Mouse (Mus musculus) thymus, postnatal 0 days (tissue): ENCODE results near the gene Tpst2. TPM values are rescaled to one million over a fixed set of nuclear protein-coding genes. Genes with fewer than 3 reads are reported as not detected.

Experiments
- DNase-seq: peaks from one replicate; pipeline ENCODE4 v3.0.0-alpha.2; 2015; ENCODE audit warnings: low spot score
- polyA plus RNA-seq: library from polyadenylated mRNA; unstranded; fragments of >200 nt; fragmentation: Nextera tagmentation; extraction: Ambion mirVana; gene quantifications from 2 replicates; pipeline ENCODE4 v1.2.1, GENCODE M21; 2015

Gene Tpst2
- polyA plus RNA-seq = 44.6 and 45.3 TPM in 2 replicates

DNA sequence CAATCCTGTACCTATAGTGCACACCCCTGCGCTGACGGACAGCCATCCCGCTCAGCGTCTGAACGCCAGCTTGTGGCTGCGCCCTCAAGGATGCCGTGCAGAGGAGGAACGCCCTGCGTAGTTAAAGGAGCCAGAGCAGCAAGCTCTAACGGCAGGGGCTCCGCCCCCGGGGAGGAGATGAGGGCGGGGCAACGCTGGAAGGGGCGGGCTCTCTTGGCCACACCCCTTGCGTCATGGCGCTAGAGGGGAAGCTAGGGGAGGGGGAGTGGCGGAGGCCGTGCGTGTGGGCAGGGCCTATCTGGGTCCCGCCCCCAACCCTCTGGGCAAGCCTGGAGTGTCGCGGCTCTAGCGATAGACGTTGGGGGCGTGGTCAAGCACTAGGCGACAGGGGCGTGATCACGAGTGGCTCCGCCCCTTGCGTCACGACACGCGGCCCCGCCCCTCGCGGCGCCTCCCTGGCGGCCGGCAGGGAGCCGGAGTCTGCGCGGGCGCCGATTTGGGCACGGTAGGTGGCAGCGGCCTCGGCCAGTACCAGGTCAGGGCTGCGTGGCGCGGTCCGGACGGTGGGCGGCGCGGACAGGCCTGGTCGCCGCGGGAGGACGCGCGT is at the start of gene Tpst2:
TSS of gene Tpst2 (plus strand) at position 425 of the 607 bp plus-strand sequence.
- peak; percentile 100 for DNase-seq

DNA sequence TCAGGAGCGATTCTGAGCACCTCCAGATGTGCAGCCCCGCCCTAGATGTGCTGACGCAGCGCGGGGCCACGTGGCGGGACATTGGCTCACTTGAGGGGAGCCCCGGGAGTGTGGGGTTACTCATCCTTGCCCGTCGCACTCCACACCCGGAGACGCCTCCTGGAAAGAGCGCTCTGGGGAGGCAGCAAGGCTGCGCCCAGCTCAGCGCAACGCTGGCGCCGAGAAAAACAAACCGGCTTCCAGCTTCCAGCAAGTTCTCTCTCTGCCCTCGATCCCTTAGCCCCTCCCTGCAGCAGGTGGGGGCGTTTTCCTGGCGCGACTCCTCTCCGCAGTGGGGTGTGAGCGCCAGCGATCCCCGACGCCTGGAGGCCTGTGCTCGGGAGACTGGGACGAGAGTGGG is 49.1 kb upstream of the Tpst2 start:
- DNase-seq = no peak

GRCm38 (mm10) chr5:112227898-112228239 is 48.6 kb upstream of the Tpst2 start:
- DNase-seq = no peak

GRCm38 (mm10) chr5:112228240-112229076 is 48.0 kb upstream of the Tpst2 start:
- DNase-seq = no peak

DNA sequence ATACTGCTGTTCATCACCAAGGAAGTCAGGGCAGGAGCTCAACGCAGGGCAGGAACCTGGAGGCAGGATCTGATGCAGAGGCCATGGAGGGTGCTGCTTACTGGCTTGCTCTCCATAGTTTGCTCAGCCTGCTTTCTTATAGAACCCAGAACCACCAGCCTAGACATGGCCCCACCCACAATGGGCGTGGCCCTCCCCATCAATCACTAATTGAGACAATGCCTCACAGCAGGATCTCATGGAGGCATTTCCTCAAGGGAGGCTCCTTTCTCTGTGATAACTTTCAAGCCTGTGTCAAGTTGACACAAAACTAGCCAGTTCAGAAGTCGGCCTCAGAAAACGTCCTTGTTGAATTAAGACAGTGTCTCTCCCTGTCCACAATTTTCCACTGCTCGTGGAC is 40.7 kb upstream of the Tpst2 start:
- no peak for DNase-seq

GRCm38 (mm10) chr5:112236631-112237030 is 39.9 kb upstream of the Tpst2 start:
- no peak for DNase-seq

GRCm38 (mm10) chr5:112237439-112237838 is 39.1 kb upstream of the Tpst2 start:
- DNase-seq = peak; percentile 74

GRCm38 (mm10) chr5:112237866-112238570 is 38.5 kb upstream of the Tpst2 start:
- no peak for DNase-seq

DNA sequence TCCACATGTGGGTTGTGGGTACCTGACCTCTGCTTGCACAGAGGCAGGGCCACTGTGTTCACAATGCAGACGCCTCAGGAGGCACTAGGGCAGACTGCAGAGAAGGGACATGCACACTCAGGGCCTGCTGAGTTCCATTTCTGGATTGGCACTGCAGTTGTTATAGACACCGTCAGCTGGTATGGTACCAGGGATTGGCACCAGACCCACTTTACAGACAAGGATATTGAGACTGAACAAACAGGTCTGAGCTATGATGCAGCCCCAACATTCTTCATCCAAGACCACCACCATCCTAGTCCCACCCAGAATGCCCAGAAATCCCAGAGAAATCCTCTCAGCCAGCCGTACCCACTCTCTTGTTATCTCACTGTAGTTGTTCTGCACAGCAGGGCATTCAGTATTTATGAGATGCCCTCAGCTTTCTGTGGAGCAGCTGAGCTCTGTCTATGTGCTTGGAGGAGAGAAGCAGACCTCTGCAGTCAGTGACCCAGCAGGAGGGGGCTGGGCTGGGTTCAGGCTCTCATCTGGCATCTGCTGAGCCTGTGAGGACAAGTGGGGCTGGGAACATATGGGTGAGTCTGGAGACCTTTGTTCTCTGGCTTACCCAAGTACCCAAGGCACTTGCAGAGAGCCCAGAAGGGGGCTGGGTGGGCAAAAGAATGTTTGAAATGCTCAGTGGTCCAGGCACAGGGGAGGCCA is 37.6 kb upstream of the Tpst2 start:
- DNase-seq = no peak

GRCm38 (mm10) chr5:112240761-112241160 is 35.7 kb upstream of the Tpst2 start:
- DNase-seq = peak; percentile 90

GRCm38 (mm10) chr5:112241849-112242248 is 34.6 kb upstream of the Tpst2 start:
- DNase-seq = no peak

DNA sequence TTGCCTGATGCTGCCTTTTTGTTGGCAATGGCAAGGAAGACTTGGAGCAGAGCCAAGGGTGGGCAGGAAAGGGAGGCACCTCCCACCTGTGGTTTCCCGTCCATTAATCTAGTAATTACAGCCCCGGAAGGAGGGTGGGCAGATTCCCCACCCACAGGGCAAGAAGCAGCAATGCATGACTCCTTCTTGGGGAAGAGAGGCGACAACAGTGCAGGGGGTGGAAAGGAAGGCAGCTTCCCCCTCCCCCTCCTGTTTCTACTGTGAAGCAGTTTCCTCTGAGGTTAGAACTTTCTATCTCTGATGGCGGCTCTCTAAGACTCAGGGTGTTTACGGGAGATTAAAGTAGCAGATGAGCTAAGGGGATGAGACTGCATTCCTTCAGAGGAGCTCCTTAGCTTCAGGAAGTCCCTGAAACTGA is 34.1 kb upstream of the Tpst2 start:
- DNase-seq = peak; percentile 23

GRCm38 (mm10) chr5:112243041-112243440 is 33.5 kb upstream of the Tpst2 start:
- DNase-seq = no peak

GRCm38 (mm10) chr5:112243539-112244274 is 32.8 kb upstream of the Tpst2 start:
- DNase-seq = no peak

GRCm38 (mm10) chr5:112244275-112244562 is 32.3 kb upstream of the Tpst2 start:
- DNase-seq = no peak

DNA sequence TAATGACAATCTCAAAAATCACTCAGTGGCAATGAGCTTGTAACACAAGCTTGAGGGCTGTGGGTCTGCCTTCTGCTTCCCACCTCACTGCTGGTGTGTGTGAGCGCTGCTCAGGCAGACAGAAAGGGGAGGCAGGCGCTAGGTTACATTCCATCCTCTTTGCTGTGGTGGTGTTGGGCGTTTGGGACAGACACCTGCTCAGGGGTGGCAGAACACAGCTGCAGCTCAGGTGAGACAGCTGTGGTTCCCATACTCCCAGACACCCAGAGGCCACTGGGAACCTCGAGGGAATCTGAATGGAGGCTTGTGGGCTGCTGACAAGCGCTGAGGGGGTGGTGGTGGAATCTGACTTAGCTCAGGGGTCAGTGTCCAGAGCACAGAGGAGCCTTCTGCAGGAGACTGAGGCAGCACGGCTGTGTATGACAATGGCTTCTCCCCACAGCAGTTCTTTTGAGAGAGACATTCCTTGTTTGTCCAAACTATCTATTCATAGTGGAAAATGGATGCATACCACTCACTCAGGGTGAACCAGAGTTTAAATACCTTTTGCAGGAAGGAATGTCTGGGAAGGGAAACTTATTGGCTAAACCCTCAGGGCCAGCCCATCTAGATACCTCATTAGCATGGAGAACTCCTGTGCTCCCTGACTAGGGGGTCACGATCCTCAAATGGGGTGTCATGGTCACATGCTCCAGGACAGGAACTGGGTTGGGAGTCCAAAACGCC is 31.4 kb upstream of the Tpst2 start:
- no peak for DNase-seq

DNA sequence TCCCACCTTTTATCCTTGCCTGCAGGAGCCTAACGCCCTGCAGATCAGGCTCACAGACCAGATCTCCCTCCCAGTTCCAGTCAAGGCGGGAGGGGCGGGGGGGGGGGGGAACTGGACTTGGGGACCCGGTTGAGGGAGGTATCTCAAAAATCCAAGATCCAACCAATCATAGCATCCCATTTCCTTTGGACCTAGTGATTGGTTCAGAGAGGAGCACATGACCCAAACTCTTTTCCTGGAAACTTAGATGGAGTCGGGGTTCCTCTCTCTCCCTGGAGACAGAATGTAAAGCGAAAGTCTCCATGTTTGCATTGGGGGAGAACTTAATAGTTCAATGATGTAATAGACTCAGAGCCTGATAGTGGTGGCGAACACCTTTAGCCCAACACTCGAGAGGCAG is 29.1 kb upstream of the Tpst2 start:
- DNase-seq = no peak

DNA sequence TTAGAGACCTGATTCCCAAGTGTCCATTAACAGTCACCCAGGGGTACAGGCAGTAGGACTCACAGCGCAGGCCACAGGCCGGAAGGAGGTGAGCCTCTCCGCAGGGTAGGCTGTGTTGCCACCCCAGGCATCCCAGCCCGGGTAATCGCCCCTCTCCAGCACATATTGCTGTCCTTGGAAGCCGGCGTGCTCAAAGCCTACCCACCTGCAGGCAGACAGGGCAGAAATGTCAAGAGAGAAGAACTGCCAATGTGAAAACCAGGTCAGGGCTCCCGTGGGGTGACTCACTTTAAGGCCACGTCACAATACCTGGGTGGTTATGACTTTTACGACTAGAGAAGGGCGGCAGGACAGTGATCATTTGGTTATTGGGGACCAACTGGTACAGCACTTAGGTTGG is 27.4 kb upstream of the Tpst2 start:
- DNase-seq = no peak

DNA sequence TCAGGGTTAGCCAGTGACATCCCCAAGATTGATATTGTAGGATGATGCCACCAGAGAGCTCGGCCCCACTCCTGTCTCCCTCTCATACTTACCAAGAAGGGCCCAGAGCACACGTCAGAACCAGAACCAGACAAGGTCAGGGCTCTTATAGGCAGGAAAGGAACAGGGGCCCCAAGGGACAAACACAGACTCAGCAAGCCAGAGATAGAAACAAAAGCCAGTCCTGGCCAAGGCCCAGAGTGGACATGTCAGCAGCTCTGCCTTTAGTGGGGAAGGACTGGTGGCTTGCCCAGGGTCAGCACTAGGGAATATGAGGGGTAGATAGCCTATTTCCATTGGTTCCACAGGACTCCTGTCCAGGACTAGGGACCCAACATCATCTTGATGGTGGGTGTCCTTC is 24.1 kb upstream of the Tpst2 start, which contains the start of gene Cryba4:
TSS of gene Cryba4 (minus strand) at position 119 of the 400 bp plus-strand sequence.
- no peak for DNase-seq

DNA sequence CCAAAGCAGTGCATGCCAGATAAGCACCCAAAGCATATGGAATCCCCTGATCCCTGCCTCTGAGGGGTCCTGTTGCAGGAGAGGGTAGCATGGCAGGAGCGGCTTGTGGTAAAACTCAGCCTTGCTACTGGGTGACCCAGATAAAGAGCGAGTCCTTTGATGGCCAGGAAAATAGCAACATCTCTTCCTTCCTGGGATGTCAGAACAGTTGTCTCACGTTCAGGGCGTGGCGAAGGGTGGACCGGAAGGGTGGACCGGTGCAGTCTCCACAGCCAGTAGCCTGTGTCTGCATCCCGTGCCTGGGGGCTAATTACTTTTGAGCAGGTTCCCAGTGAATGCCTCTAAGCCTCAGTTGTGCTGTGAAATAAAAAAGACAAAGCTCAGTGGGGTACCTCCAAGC is 23.3 kb upstream of the Tpst2 start:
- peak; percentile 32 for DNase-seq
